Comparison of ENCODE assay signal across 7 mouse cellular contexts in the genomic region with DNA sequence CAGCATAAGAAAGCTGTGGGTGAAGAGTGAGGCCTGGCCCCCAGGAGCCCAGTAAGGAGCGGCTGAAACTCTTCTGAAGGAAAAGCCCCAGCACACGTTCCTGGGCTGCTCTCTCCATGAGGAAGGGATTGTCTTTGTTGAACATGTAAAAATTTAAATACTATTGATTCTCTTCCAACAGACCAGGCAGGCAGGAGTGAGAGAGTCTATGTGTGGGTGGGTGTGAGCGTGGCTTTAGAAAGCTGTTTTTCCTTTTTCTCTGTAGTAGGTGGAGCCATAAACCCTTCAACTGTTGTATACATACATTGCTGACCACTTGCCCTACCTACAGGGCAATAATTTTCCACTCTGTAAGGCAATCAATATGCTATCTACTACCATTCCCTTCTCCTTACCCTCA.
DNase-seq lines count a peak whose midpoint lies in the region; ATAC-seq and TF ChIP-seq lines count a peak whose summit lies in the region.

No protein-coding gene starts in this region.

- peak overlapping the region; percentile 90 for H3K4me2 ChIP-seq in liver, postnatal 0 days (ENCODE audit: low read depth, low read length)
- H3K4me2 ChIP-seq in liver, embryonic 11.5 days: no peak overlapping the region; the same call in 1 of the 2 replicates
- H3K4me2 ChIP-seq in embryonic facial prominence, embryonic 14.5 days (ENCODE audit: low read depth, low read length): peak overlapping the region; percentile 77
- H3K4me2 ChIP-seq in intestine, embryonic 15.5 days (replicated peaks): peak overlapping the region; percentile 76; the same call in 1 of the 2 replicates

- no peak overlapping the region for H3K9ac ChIP-seq in liver, postnatal 0 days (replicated peaks)
- no peak overlapping the region for H3K9ac ChIP-seq in liver, embryonic 11.5 days (ENCODE audit: low read depth, low read length)
- no peak overlapping the region for H3K9ac ChIP-seq in embryonic facial prominence, embryonic 14.5 days (ENCODE audit: low read depth, low read length)
- no peak overlapping the region for H3K9ac ChIP-seq in intestine, embryonic 15.5 days

- ATAC-seq in liver, postnatal 0 days: no peak
- ATAC-seq in liver, embryonic 11.5 days (replicated peaks; ENCODE audit: low FRiP score): no peak
- ATAC-seq in embryonic facial prominence, embryonic 14.5 days (ENCODE audit: low read depth): no peak
- ATAC-seq in intestine, embryonic 15.5 days: no peak

- H3K4me1 ChIP-seq in liver, postnatal 0 days (ENCODE audit: insufficient read depth): 0 out of 2 replicates have a peak, but pooled peaks cover 4% of the 10 kb centered on the region
- no peaks in the 10 kb centered on the region; the same call in 1 of the 2 replicates for H3K4me1 ChIP-seq in liver, embryonic 11.5 days (replicated peaks; ENCODE audit: control insufficient read depth, insufficient read depth, low read length)
- H3K4me1 ChIP-seq in embryonic facial prominence, embryonic 14.5 days (ENCODE audit: control insufficient read depth, insufficient read depth, low read length): peaks cover 12% of the 10 kb centered on the region; the same call in 1 of the 2 replicates
- no peaks in the 10 kb centered on the region; the same call in 1 of the 2 replicates for H3K4me1 ChIP-seq in intestine, embryonic 15.5 days (replicated peaks)

- H3K27ac ChIP-seq in liver, postnatal 0 days (ENCODE audit: low read depth): peak overlapping the region; percentile 97; the same call in 1 of the 2 replicates
- no peak overlapping the region for H3K27ac ChIP-seq in liver, embryonic 11.5 days (ENCODE audit: low read depth, low read length)
- H3K27ac ChIP-seq in embryonic facial prominence, embryonic 14.5 days (replicated peaks; ENCODE audit: low read depth, low read length): peak overlapping the region; percentile 98
- peak overlapping the region; percentile 54; the same call in 1 of the 2 replicates for H3K27ac ChIP-seq in intestine, embryonic 15.5 days

- H3K4me3 ChIP-seq in liver, postnatal 0 days (ENCODE audit: low read depth, low read length): no peak overlapping the region
- no peak overlapping the region for H3K4me3 ChIP-seq in liver, embryonic 11.5 days (ENCODE audit: low read depth, low read length)
- H3K4me3 ChIP-seq in embryonic facial prominence, embryonic 14.5 days (ENCODE audit: low read depth, low read length): no peak overlapping the region
- H3K4me3 ChIP-seq in intestine, embryonic 15.5 days (replicated peaks): no peak overlapping the region

- TF ChIP-seq CTCF in liver, postnatal 0 days (IDR thresholded peaks at IDR 0.05; ENCODE audit: low read depth): no peak

- WGBS in liver, postnatal 0 days (ENCODE audit: insufficient replicate concordance): 48% methylated on average over 3 of the region's 3 CpGs
- 59% methylated on average over 3 of the region's 3 CpGs for WGBS in liver, embryonic 11.5 days
- WGBS in embryonic facial prominence, embryonic 14.5 days: 28% methylated on average over 3 of the region's 3 CpGs
- 43% methylated on average over 3 of the region's 3 CpGs for WGBS in intestine, embryonic 15.5 days

- TF ChIP-seq EP300 in liver, postnatal 0 days (IDR thresholded peaks at IDR 0.05; ENCODE audit: low read depth): no peak

- H3K36me3 ChIP-seq in liver, postnatal 0 days (replicated peaks; ENCODE audit: insufficient read depth, low read length): no peaks in the 10 kb centered on the region
- H3K36me3 ChIP-seq in liver, embryonic 11.5 days (ENCODE audit: control insufficient read depth, insufficient read depth, low read length): no peaks in the 10 kb centered on the region
- no peaks in the 10 kb centered on the region for H3K36me3 ChIP-seq in embryonic facial prominence, embryonic 14.5 days (ENCODE audit: control insufficient read depth, insufficient read depth, low read length)
- no peaks in the 10 kb centered on the region for H3K36me3 ChIP-seq in intestine, embryonic 15.5 days

- no peak for DNase-seq in liver, postnatal 0 days
- DNase-seq in liver, embryonic 11.5 days (ENCODE audit: low spot score): no peak
- DNase-seq in embryonic facial prominence, embryonic 14.5 days (ENCODE audit: low spot score): peak; percentile 16
- DNase-seq in retina, postnatal 1 day: peak; percentile 16
- DNase-seq in spleen, adult 18-20 months: no peak
- no peak for DNase-seq in adrenal gland, postnatal 25 days

- H3K27me3 ChIP-seq in liver, postnatal 0 days (ENCODE audit: insufficient read depth, low read length): no peaks in the 10 kb centered on the region
- no peaks in the 10 kb centered on the region for H3K27me3 ChIP-seq in liver, embryonic 11.5 days (replicated peaks; ENCODE audit: control insufficient read depth, insufficient read depth, low read length)
- no peaks in the 10 kb centered on the region for H3K27me3 ChIP-seq in embryonic facial prominence, embryonic 14.5 days (replicated peaks; ENCODE audit: control insufficient read depth, insufficient read depth, low read length)
- H3K27me3 ChIP-seq in intestine, embryonic 15.5 days (replicated peaks): no peaks in the 10 kb centered on the region

- no peaks in the 10 kb centered on the region for H3K9me3 ChIP-seq in liver, postnatal 0 days (ENCODE audit: low read length)
- H3K9me3 ChIP-seq in liver, embryonic 11.5 days (ENCODE audit: control insufficient read depth, low read length): no peaks in the 10 kb centered on the region
- H3K9me3 ChIP-seq in embryonic facial prominence, embryonic 14.5 days (ENCODE audit: control insufficient read depth, low read length): no peaks in the 10 kb centered on the region
- no peaks in the 10 kb centered on the region for H3K9me3 ChIP-seq in intestine, embryonic 15.5 days

Comparison
In these comparisons a context has a peak if more than half of its experiments do, and no peak if none do; other contexts are left out.
1. DNase-seq: peak in embryonic facial prominence, embryonic 14.5 days (single experiment) and retina, postnatal 1 day (single experiment); none in liver, postnatal 0 days (single experiment), liver, embryonic 11.5 days (single experiment), spleen, adult 18-20 months (0 of 2) and adrenal gland, postnatal 25 days (single experiment).